Mouse (Mus musculus) ES-E14 (cell line): ENCODE results near the gene Prkab1.

Source experiments
- CHD2 ChIP-seq: IDR thresholded peaks from 2 replicates; pipeline ENCODE4 v1.6.1; 2014; ENCODE audit warnings: mild to moderate bottlenecking, low read depth, low read length, inconsistent platforms
- ZNF384 ChIP-seq: IDR thresholded peaks from 2 replicates; pipeline ENCODE4 v1.6.1; 2012; ENCODE audit warnings: low read depth, low read length, inconsistent platforms

DNA sequence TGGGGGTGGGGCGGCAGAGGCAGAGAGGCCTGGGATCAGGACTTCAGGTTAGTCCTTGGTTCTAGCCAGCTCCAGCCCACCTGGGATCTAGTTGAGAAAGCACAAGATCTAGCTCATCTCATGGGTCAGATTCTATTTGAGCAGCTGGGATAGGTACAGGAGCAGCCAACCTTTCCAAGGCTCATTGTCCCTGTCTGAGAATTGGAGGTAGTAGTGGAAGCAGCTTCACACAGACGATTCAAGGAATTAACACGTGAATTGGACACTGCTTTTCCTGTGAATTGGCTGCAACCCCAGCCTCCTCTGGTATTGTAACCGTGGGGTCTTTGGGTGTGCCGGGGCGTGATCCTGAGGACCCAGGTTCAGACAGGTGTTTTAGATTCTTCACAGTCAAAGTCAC, 28.5 kb upstream of the Prkab1 start:
- TF ChIP-seq CHD2 (no peak), ZNF384 (no peak)
